Mouse (Mus musculus) megakaryocyte, embryonic 14.5 days (primary cell): ENCODE data around the gene Jpt1. TPM values are rescaled to one million over a fixed set of nuclear protein-coding genes. Genes with fewer than 3 reads are reported as not detected.
"Not testable (repeated sequence)": the region's sequence is repeated elsewhere in the genome, so short reads cannot be mapped to it uniquely, and the experiment has no call there.

Experiments
- H3K27me3 ChIP-seq: replicated peaks from 2 replicates; pipeline ENCODE3; 2012; ENCODE audit warnings: inconsistent platforms
- H3K36me3 ChIP-seq: replicated peaks from 2 replicates; pipeline ENCODE3; 2012; ENCODE audit warnings: low read length, inconsistent platforms, mixed read lengths
- H3K4me1 ChIP-seq: 2 replicates; pipeline ENCODE4 v1.6.1; 2012; ENCODE audit warnings: inconsistent platforms
- H3K4me3 ChIP-seq: replicated peaks from 2 replicates; pipeline ENCODE3; 2012; ENCODE audit warnings: moderate library complexity, mild to moderate bottlenecking, inconsistent platforms
- H3K9me3 ChIP-seq: 2 replicates; pipeline ENCODE4 v1.6.1; 2012; ENCODE audit warnings: inconsistent platforms
- FLI1 ChIP-seq: IDR thresholded peaks from 2 replicates; pipeline ENCODE4 v1.6.1; 2012; ENCODE audit warnings: low read length, inconsistent platforms, mixed read lengths
- GATA1 ChIP-seq: IDR thresholded peaks from 3 replicates; pipeline ENCODE4 v1.6.1; 2012; ENCODE audit warnings: mixed read lengths, low read length, inconsistent platforms, borderline replicate concordance
- polyA plus RNA-seq: library from polyadenylated mRNA; stranded (reverse); fragments of >175 nt; gene quantifications from 2 replicates; pipeline ENCODE4 v1.2.3, GENCODE M21; 2012; ENCODE audit warnings: low replicate concordance; ENCODE audit not compliant: insufficient read depth

The Jpt1 gene
- polyA plus RNA-seq, 1 experiment = 807 TPM

- H3K36me3 ChIP-seq = peaks cover 41% of the 10 kb centered on the region
Measured at GRCm38 (mm10) chr11:115534759-115535371, 20.7 kb upstream of the Jpt1 start.

GRCm38 (mm10) chr11:115526446-115526845 lies 12.3 kb upstream of the Jpt1 start:
- not testable (repeated sequence) for H3K4me3 ChIP-seq, H3K27me3 ChIP-seq, H3K9me3 ChIP-seq
- H3K36me3 ChIP-seq = peaks cover 83% of the 10 kb centered on the region
- H3K4me1 ChIP-seq = peaks cover 15% of the 10 kb centered on the region; the same call in 1 of the 2 replicates

More at GRCm38 (mm10) chr11:115534759-115535371, 20.7 kb upstream of the Jpt1 start:
- Histone ChIP-seq H3K4me3 (peak overlapping the region; percentile 99), H3K27me3 (no peaks in the 10 kb centered on the region), H3K4me1 (peaks cover 47% of the 10 kb centered on the region), H3K9me3 (no peaks in the 10 kb centered on the region)
- TF ChIP-seq FLI1 (no peak), GATA1 (no peak)

- Histone ChIP-seq H3K27me3 (no peaks in the 10 kb centered on the region), H3K4me1 (peaks cover 11% of the 10 kb centered on the region; the same call in 1 of the 2 replicates)
Measured at GRCm38 (mm10) chr11:115522703-115523102, 8.5 kb upstream of the Jpt1 start.

GRCm38 (mm10) chr11:115522238-115522637 lies 8.1 kb upstream of the Jpt1 start:
- H3K4me3 ChIP-seq = no peak overlapping the region
- H3K9me3 ChIP-seq = no peaks in the 10 kb centered on the region
- H3K27me3 ChIP-seq = no peaks in the 10 kb centered on the region
- peaks cover 62% of the 10 kb centered on the region for H3K36me3 ChIP-seq
- TF ChIP-seq GATA1 (no peak), FLI1 (no peak)
- peaks cover 11% of the 10 kb centered on the region; the same call in 1 of the 2 replicates for H3K4me1 ChIP-seq

More at GRCm38 (mm10) chr11:115522703-115523102, 8.5 kb upstream of the Jpt1 start:
- Histone ChIP-seq H3K4me3 (no peak overlapping the region), H3K9me3 (no peaks in the 10 kb centered on the region), H3K36me3 (peaks cover 67% of the 10 kb centered on the region)
- TF ChIP-seq FLI1 (no peak), GATA1 (no peak)

- TF ChIP-seq GATA1 (no peak), FLI1 (no peak)
- Histone ChIP-seq H3K36me3 (peaks cover 52% of the 10 kb centered on the region), H3K4me1 (peaks cover 11% of the 10 kb centered on the region; the same call in 1 of the 2 replicates), H3K9me3 (no peaks in the 10 kb centered on the region), H3K4me3 (no peak overlapping the region), H3K27me3 (no peaks in the 10 kb centered on the region)
Measured at GRCm38 (mm10) chr11:115521080-115521479, 6.9 kb upstream of the Jpt1 start.

- Histone ChIP-seq H3K36me3 (peaks cover 43% of the 10 kb centered on the region), H3K4me3 (no peak overlapping the region), H3K27me3 (no peaks in the 10 kb centered on the region), H3K4me1 (peaks cover 13% of the 10 kb centered on the region), H3K9me3 (no peaks in the 10 kb centered on the region)
- TF ChIP-seq GATA1 (no peak), FLI1 (no peak)
Measured at GRCm38 (mm10) chr11:115520218-115520617, 6.0 kb upstream of the Jpt1 start.

GRCm38 (mm10) chr11:115519581-115519980 lies 5.4 kb upstream of the Jpt1 start:
- Histone ChIP-seq H3K4me1 (peaks cover 17% of the 10 kb centered on the region), H3K27me3 (no peaks in the 10 kb centered on the region), H3K36me3 (peaks cover 37% of the 10 kb centered on the region), H3K4me3 (no peak overlapping the region), H3K9me3 (no peaks in the 10 kb centered on the region)
- TF ChIP-seq GATA1 (no peak), FLI1 (no peak)

GRCm38 (mm10) chr11:115518693-115519092 lies 4.5 kb upstream of the Jpt1 start:
- no peaks in the 10 kb centered on the region for H3K9me3 ChIP-seq
- TF ChIP-seq GATA1 (no peak), FLI1 (no peak)
- peaks cover 28% of the 10 kb centered on the region for H3K36me3 ChIP-seq
- no peak overlapping the region for H3K4me3 ChIP-seq
- H3K27me3 ChIP-seq = no peaks in the 10 kb centered on the region
- peaks cover 17% of the 10 kb centered on the region for H3K4me1 ChIP-seq

- TF ChIP-seq GATA1 (no peak), FLI1 (no peak)
- Histone ChIP-seq H3K36me3 (peaks cover 17% of the 10 kb centered on the region), H3K27me3 (no peaks in the 10 kb centered on the region), H3K4me3 (no peak overlapping the region), H3K4me1 (peaks cover 24% of the 10 kb centered on the region), H3K9me3 (no peaks in the 10 kb centered on the region)
Measured at GRCm38 (mm10) chr11:115516942-115517341, 2.8 kb upstream of the Jpt1 start.

GRCm38 (mm10) chr11:115515021-115515420 lies 834 bp upstream of the Jpt1 start:
- Histone ChIP-seq H3K9me3 (no peaks in the 10 kb centered on the region), H3K27me3 (no peaks in the 10 kb centered on the region), H3K4me3 (peak overlapping the region; percentile 82), H3K4me1 (peaks cover 39% of the 10 kb centered on the region), H3K36me3 (peaks cover 2% of the 10 kb centered on the region)
- TF ChIP-seq GATA1 (no peak), FLI1 (no peak)
